Mouse (Mus musculus): ENCODE data around the gene Erbb2.

GRCm38 (mm10) chr11:98455484-98455883 lies 43.2 kb downstream of the Erbb2 start:
- TF ChIP-seq CTCF (IDR thresholded peaks at IDR 0.05; ENCODE audit: insufficient read depth, low read depth, low read length): no peak
- no peak for TF ChIP-seq POLR2A (IDR thresholded peaks at IDR 0.05; ENCODE audit: insufficient read depth, low read depth, low read length)

Measured in olfactory bulb, adult 2 months (tissue).